Mouse (Mus musculus) hindbrain, embryonic 15.5 days (tissue): Measurements from ENCODE around the gene Dhx30. TPM values are rescaled to one million over a fixed set of nuclear protein-coding genes. Genes with fewer than 3 reads are reported as not detected.
A peak's percentile ranks its signal among the peaks of the same experiment; 100 is the strongest.
"Not testable (repeated sequence)": the region's sequence is repeated elsewhere in the genome, so short reads cannot be mapped to it uniquely, and the experiment has no call there.

Experiments
- ATAC-seq: fragments of 200-750 bp; cut with Nextera tagmentation; 2 replicates; pipeline ENCODE4 v1.8.0; 2017; ENCODE audit warnings: low read depth, moderate number of reproducible peaks, moderate TSS enrichment; ENCODE audit not compliant: low FRiP score
- H3K27ac ChIP-seq: fragments of 300-500 bp; sonication (generic); replicated peaks from 2 replicates; pipeline ENCODE4 v1.5.1; 2015; ENCODE audit warnings: mild to moderate bottlenecking, inconsistent platforms
- H3K27me3 ChIP-seq: fragments of 300-500 bp; sonication (generic); 2 replicates; pipeline ENCODE4 v1.6.1; 2015; ENCODE audit warnings: control low read depth, inconsistent platforms
- H3K36me3 ChIP-seq: fragments of 300-500 bp; sonication (generic); 2 replicates; pipeline ENCODE4 v1.6.1; 2015; ENCODE audit warnings: control low read depth, inconsistent platforms
- H3K4me1 ChIP-seq: fragments of 300-500 bp; sonication (generic); replicated peaks from 2 replicates; pipeline ENCODE4 v1.6.1; 2015; ENCODE audit warnings: control low read depth, inconsistent platforms
- H3K4me2 ChIP-seq: fragments of 300-500 bp; sonication (generic); 2 replicates; pipeline ENCODE4 v1.6.1; 2015; ENCODE audit warnings: moderate library complexity, mild to moderate bottlenecking, inconsistent platforms
- H3K4me3 ChIP-seq: fragments of 300-500 bp; sonication (generic); 2 replicates; pipeline ENCODE4 v1.5.1; 2015; ENCODE audit warnings: mild to moderate bottlenecking, inconsistent platforms
- H3K9ac ChIP-seq: fragments of 300-500 bp; sonication (generic); 2 replicates; pipeline ENCODE4 v1.6.1; 2015; ENCODE audit warnings: inconsistent platforms
- H3K9me3 ChIP-seq: fragments of 300-500 bp; sonication (generic); 2 replicates; pipeline ENCODE4 v1.6.1; 2016; ENCODE audit warnings: control low read depth, inconsistent platforms
- WGBS: fragments of 180-500 bp; shearing (Covaris S2); methylation state at CpG from one replicate; pipeline ENCODE4 v1.1.7; 2015; 5-methylcytosine and 5-hydroxymethylcytosine counted together
- polyA plus RNA-seq: library from polyadenylated mRNA; unstranded; fragments of >200 nt; fragmentation: Nextera tagmentation; extraction: Ambion mirVana; gene quantifications from 2 replicates; pipeline ENCODE4 v1.2.1, GENCODE M21; 2015

Dhx30 gene
- polyA plus RNA-seq, 1 experiment from 2014 or later: 179 TPM

DNA sequence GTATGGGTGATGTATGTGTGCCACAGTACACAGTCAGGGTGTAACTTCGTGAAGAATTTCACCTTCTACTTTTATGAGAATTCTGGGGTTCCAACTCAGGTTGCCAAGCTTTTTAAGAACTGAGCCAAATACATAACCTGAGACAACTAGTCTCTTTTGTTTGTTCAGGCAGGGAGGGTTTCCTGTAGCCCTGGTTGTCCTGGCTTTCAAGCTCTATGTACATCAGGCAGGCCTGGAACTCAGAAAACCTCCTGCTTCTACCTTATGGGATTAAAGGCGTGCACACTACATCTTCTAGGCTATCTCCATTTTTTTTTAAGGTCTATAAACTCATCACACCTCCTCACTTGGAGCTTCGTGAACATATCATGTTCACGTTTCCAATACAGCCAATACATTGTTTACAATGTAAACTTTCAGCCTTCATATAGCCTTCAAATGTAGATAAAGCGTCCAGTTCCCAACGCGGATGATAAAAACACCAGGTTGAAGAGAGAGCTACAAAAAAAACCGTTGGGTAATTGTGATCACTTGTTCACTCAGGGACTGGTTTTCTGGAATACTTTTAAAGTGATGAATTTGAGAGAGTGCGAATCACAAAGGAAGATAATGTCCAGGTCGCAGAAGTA is 13.4 kb upstream of the Dhx30 start:
- no peak for ATAC-seq
- H3K36me3 ChIP-seq: peaks cover 3% of the 10 kb centered on the region; the same call in 1 of the 2 replicates
- H3K27ac ChIP-seq: peak overlapping the region; percentile 91
- peak overlapping the region; percentile 65 for H3K4me3 ChIP-seq
- H3K4me1 ChIP-seq: peaks cover 35% of the 10 kb centered on the region
- H3K9me3 ChIP-seq: no peaks in the 10 kb centered on the region
- WGBS: 31% methylated on average over 10 of the region's 10 CpGs
- H3K27me3 ChIP-seq: no peaks in the 10 kb centered on the region
- H3K9ac ChIP-seq: peak overlapping the region; percentile 64
- H3K4me2 ChIP-seq: peak overlapping the region; percentile 58

DNA sequence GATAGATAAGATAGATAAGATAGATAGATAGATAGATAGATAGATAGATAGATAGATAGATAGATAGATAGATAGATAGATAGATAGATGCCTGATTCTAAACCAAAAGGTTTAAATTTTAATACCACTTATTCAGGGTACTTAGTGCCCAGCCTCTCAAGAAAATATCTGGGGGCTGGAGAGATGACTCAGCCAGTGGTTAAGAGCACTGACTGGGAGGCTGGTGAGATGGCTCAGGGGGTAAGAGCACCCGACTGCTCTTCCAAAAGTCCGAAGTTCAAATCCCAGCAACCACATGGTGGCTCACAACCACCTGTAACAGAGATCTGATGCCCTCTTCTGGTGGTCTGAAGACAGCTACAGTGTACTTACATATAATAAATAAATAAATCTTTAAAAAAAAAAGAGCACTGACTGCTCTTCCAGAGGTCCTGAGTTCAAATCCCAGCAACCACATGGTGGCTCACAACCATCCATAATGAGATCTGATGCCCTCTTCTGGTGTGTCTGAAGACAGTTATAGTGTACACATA is 6.4 kb upstream of the Dhx30 start:
- H3K36me3 ChIP-seq, H3K4me3 ChIP-seq, H3K27me3 ChIP-seq, H3K9me3 ChIP-seq, H3K9ac ChIP-seq, H3K4me1 ChIP-seq, ATAC-seq, H3K4me2 ChIP-seq, H3K27ac ChIP-seq: not testable (repeated sequence)
- 47% methylated on average over 2 of the region's 2 CpGs for WGBS

DNA sequence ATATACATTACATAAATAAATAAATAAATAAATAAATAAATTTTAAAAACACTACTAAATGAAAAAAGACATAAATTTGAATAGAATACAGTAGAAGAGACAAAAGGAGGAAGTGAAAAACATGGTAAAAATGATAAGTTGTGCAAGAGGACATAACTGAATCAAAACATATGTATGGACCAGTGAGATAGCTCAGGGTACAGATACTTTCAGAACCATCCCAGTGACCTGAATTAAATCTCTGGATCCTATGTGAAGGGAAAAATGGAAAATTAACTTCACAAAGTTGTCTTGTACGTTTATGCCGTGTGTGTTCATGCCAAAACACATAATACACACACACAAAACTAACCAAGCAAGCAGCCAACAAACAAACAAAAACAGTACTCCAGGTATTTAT is 5.7 kb upstream of the Dhx30 start:
- no peak for ATAC-seq
- no peak overlapping the region for H3K4me3 ChIP-seq
- no peak overlapping the region for H3K27ac ChIP-seq
- H3K9me3 ChIP-seq: no peaks in the 10 kb centered on the region
- H3K27me3 ChIP-seq: no peaks in the 10 kb centered on the region
- peaks cover 9% of the 10 kb centered on the region for H3K4me1 ChIP-seq
- no peak overlapping the region for H3K4me2 ChIP-seq
- no peak overlapping the region for H3K9ac ChIP-seq
- WGBS: 83% methylated on average over 2 of the region's 2 CpGs
- no peaks in the 10 kb centered on the region for H3K36me3 ChIP-seq

DNA sequence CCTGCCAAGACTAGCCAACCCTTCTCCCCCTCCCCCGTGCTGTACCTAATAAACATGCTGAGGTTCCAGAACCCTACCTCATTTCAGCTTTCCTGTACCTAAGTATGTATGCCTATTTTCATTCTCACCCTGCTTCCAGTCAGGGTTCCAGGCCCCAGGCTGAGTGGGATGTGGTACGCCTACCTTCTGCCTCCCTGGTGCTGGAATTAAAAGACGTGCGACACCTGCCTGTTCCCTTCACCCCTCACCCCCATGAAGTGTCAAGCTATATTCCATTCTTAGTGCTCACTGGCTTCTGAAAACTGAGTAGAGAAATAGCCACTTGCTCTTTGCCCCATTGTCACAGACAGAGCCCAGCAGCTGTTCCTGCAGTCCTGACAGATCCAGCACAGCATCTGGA is 3.8 kb upstream of the Dhx30 start:
- peaks cover 14% of the 10 kb centered on the region for H3K4me1 ChIP-seq
- H3K27ac ChIP-seq: no peak overlapping the region
- ATAC-seq: no peak
- H3K27me3 ChIP-seq: no peaks in the 10 kb centered on the region
- H3K36me3 ChIP-seq: no peaks in the 10 kb centered on the region
- H3K4me2 ChIP-seq: no peak overlapping the region
- H3K9me3 ChIP-seq: no peaks in the 10 kb centered on the region
- WGBS: 78% methylated on average over 4 of the region's 4 CpGs
- no peak overlapping the region for H3K4me3 ChIP-seq
- H3K9ac ChIP-seq: no peak overlapping the region

DNA sequence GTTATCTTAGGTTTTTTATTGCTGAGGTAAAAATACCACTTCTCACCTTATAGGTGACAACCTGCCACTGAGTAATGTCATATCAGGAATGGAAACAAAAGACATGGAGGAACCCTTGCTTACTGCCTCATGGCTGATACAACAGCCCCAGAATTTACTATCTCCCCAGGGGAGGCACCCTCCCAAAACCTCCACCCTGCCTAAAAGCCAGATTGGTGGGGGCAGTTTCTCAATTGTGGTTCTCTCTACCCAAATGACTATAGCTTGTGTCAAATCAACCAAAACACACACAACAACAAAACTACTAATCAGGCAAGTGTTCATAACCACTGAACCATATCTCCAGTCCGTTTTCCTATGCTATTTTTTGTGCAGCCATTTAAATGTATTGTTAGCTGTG is 619 bp upstream of the Dhx30 start:
- 34% methylated on average over 1 of the region's 1 CpGs for WGBS
- Histone ChIP-seq H3K4me2 (peak overlapping the region; percentile 68), H3K9ac (peak overlapping the region; percentile 82), H3K27me3 (no peaks in the 10 kb centered on the region), H3K36me3 (peaks cover 16% of the 10 kb centered on the region), H3K4me1 (peaks cover 24% of the 10 kb centered on the region), H3K27ac (peak overlapping the region; percentile 96; the same call in 1 of the 2 replicates), H3K9me3 (no peaks in the 10 kb centered on the region), H3K4me3 (peak overlapping the region; percentile 91)
- no peak for ATAC-seq

DNA sequence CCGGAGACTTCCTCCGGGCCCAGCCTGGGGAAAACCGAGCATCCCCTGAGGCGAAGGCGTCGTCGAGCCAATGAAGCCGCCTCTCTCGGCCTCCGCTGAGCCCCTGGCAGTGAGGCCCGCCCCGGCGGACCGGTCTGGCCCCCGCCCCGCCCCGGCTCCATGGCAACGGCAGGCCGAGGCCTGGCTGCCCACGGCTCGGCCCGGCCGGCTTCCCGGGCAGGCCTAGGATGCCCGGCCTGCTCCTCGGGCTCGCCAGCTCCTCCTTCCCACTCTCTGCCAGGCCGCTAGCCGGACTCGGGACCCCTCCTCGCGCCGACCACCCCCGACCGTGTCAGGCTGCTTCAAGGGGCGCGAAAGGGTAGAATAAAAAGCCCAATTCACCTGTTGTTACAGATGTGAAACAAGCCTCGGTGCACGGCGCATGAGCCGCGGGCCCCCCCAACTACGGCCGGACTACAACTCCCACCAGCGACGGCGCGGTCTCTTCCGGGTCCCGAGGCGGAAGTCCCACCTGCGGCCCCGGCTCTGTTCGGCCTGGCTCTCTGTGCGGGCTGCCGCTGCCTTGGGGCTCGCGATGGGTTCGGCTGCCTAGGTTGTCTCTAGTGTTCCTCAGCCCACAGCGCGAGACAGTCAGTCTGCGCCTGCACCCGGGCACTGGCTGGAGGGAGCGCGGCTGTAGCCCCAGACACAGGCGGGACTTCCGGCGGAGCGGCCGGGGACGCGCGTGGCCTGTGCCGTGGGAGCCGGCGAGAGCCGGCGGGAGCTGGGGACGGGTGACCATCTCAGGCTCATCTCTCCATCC is 452 bp downstream of the Dhx30 start, which contains the start of gene Smarcc1:
TSS of gene Smarcc1 (plus strand) at position 732 of the 802 bp plus-strand sequence.
- no peaks in the 10 kb centered on the region for H3K9me3 ChIP-seq
- peaks cover 24% of the 10 kb centered on the region for H3K4me1 ChIP-seq
- WGBS: under 1% methylated on average over 78 of the region's 79 CpGs
- H3K27ac ChIP-seq: peak within 1 kb of the TSS; percentile 96
- H3K4me3 ChIP-seq: peak within 1 kb of the TSS; percentile 91
- H3K4me2 ChIP-seq: peak within 1 kb of the TSS; percentile 68
- H3K27me3 ChIP-seq: no peaks in the 10 kb centered on the region
- H3K9ac ChIP-seq: peak within 1 kb of the TSS; percentile 82
- peak; percentile 98 for ATAC-seq
- peaks cover 26% of the 10 kb centered on the region for H3K36me3 ChIP-seq

DNA sequence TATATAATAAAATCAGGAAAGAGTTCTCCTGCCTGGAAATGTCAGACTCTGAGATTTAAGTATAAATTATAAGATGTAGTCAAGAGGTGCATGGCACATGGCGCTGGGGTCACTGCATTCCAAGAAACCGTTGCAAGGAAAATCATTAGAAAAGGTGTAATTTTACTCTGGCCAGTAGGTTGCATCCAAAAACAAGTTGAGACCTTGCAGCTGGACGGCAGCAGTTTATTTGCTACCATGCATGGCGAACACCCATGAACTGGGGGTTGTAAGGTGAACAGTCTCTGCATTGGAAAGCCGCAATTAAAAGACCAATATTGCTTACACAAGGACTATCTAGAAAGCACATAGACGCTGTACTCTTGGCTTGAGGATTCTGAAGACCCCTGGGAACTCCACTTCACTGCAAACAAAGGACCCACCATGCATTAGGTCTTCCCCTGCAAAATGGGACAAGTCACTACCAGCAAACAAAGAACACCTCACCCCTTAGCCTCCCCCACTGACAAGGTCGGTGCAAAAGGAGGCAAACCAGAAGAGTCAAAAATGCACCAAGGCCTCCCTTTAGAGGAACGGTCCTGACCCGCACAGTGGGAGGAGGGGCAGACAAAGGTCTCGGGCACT is 1.2 kb downstream of the Dhx30 start:
- peak overlapping the region; percentile 96 for H3K27ac ChIP-seq
- WGBS: 4% methylated on average over 10 of the region's 10 CpGs
- ATAC-seq: no peak; the same call in 1 of the 2 replicates

DNA sequence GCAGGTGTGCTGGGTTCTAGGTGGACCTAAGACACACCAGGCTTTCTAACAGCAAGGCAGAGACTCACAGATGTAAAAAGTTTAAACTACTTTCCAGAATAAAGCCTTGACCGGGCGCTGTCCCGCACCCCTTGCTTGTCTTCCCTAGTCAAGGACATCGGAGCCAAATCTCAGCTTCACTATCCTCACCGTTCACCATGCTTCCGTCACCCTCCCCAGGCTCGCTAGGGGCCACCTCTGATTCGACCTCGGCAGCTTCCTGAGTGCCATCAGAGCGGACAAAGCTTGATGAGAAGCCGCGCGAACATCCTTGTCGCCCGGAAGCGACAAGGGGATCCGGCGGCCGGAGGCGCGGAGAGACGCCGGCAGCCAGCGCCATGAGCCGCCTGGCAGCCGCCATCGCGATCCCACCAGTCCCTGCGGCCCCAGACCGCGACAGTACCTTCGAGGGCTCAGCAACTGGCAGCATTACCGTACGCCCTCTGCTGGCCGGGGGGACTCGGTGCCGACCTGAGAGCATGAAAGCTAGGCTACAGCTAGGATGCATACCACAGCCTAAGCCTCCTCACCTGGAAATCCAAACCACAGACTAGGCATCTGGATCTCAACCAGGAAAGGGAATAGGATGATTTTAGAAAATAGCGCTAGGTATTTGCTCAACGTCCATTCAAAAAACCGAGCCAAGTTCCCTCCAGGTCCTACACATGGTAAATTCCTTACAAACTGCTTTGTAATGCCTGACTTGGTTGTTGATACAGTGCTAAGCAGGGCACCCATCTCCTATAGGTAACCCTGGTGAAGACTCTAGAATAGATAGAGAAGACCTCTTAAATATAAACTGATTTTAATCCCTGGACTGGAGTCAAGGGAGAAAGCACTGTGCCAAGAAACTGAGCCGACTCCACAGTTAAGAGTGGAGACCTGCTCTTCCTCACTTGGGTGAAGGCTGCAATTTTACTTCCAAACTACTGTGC is 16.7 kb downstream of the Dhx30 start:
- WGBS: 3% methylated on average over 41 of the region's 41 CpGs
- H3K36me3 ChIP-seq: peaks cover 73% of the 10 kb centered on the region

More for the DNA sequence above, 1.2 kb downstream of the Dhx30 start:
- no peaks in the 10 kb centered on the region for H3K27me3 ChIP-seq
- peak overlapping the region; percentile 91 for H3K4me3 ChIP-seq
- H3K4me1 ChIP-seq: peaks cover 24% of the 10 kb centered on the region
- peak overlapping the region; percentile 68 for H3K4me2 ChIP-seq
- peak overlapping the region; percentile 82 for H3K9ac ChIP-seq
- H3K9me3 ChIP-seq: no peaks in the 10 kb centered on the region
- peaks cover 32% of the 10 kb centered on the region for H3K36me3 ChIP-seq

DNA sequence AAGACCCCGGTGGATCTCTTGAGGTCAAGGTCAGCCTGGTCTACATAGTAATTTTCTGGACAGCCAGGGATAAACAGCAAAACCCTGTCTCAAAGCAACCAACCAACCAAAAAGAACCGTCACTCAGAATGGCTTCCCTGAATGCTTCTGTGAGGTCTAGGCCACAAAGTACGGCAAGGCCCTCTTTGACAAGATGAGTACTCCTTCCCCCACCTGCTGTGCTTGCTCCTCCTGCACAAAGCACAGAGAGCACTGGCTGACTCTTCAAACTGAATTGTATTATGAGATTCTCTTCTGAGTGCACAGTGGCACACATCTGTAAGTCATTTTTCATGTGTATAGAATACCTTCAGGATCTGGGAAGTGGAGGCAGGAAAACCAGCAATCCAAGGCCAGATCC is 19.8 kb downstream of the Dhx30 start:
- ATAC-seq: no peak
- WGBS: 86% methylated on average over 3 of the region's 3 CpGs

More for the DNA sequence above, 16.7 kb downstream of the Dhx30 start:
- H3K4me2 ChIP-seq: peak overlapping the region; percentile 79
- H3K9me3 ChIP-seq: no peaks in the 10 kb centered on the region
- peaks cover 11% of the 10 kb centered on the region for H3K4me1 ChIP-seq
- H3K9ac ChIP-seq: peak overlapping the region; percentile 82
- ATAC-seq: peak; percentile 95
- H3K4me3 ChIP-seq: peak overlapping the region; percentile 95
- no peaks in the 10 kb centered on the region for H3K27me3 ChIP-seq
- peak overlapping the region; percentile 63; the same call in 1 of the 2 replicates for H3K27ac ChIP-seq

DNA sequence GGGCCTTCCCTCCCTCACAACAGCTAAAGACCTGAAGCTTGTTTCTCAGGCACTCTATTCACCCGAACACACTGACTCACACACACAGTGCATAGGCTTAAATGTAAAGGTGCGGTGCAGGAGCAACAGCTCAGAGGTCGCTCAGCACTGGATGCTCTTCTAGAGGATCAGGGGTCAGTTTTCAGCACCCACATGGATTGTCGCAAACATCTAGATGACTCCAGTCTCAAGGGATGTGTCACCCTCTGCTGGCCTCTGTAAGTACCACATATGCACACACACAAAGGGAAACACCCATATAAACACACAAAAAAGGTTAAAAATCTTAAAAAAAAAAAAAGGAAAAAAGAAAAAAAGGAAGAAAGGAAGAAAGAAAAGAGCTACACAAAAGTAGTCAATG is 22.9 kb downstream of the Dhx30 start:
- 98% methylated on average over 4 of the region's 4 CpGs for WGBS
- Histone ChIP-seq H3K4me2 (no peak overlapping the region), H3K4me3 (no peak overlapping the region), H3K9ac (no peak overlapping the region), H3K36me3 (peaks cover 90% of the 10 kb centered on the region), H3K9me3 (no peaks in the 10 kb centered on the region), H3K4me1 (no peaks in the 10 kb centered on the region), H3K27me3 (no peaks in the 10 kb centered on the region), H3K27ac (no peak overlapping the region)
- ATAC-seq: no peak

More for the DNA sequence above, 19.8 kb downstream of the Dhx30 start:
- Histone ChIP-seq H3K27me3 (no peaks in the 10 kb centered on the region), H3K4me1 (peaks cover 11% of the 10 kb centered on the region), H3K4me2 (no peak overlapping the region), H3K9ac (no peak overlapping the region), H3K36me3 (peaks cover 71% of the 10 kb centered on the region), H3K27ac (no peak overlapping the region), H3K9me3 (no peaks in the 10 kb centered on the region), H3K4me3 (no peak overlapping the region)

DNA sequence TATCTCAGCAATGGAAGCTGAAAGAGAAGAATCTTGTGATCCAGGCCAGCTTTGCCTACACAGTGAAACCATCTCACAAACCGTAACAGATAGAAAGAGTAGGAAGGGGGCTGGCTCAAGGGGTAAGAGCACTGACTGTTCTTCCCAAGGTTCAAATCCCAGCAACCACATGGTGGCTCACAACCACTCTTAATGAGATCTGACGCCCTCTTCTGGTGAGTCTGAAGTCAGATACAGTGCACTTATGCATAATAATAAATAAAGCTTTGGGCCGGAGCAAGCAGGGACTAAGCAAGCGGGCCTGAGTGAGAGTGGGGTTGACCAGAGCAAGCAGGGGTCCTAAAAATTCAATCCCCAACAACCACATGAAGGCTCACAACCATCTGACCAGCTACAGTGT is 24.3 kb downstream of the Dhx30 start:
- H3K27ac ChIP-seq: no peak overlapping the region
- no peak overlapping the region for H3K4me2 ChIP-seq
- H3K9me3 ChIP-seq: no peaks in the 10 kb centered on the region
- H3K4me1 ChIP-seq: no peaks in the 10 kb centered on the region
- H3K27me3 ChIP-seq: no peaks in the 10 kb centered on the region
- peaks cover 90% of the 10 kb centered on the region for H3K36me3 ChIP-seq
- no peak overlapping the region for H3K9ac ChIP-seq
- no peak for ATAC-seq
- no peak overlapping the region for H3K4me3 ChIP-seq
- WGBS: 81% methylated on average over 4 of the region's 4 CpGs
